ENCODE assay signal across 9 mouse cellular contexts in genomic region chr1:74893134-74893855, GRCm38 (mm10). TPM values are rescaled to one million over a fixed set of nuclear protein-coding genes. Genes with fewer than 3 reads are reported as not detected.
DNase-seq lines count a peak whose midpoint lies in the region; ATAC-seq and TF ChIP-seq lines count a peak whose summit lies in the region.
"Had no signal": no experiment of that assay in that cellular context is flagged by ENCODE, and none has a peak within 500 bp of the region (broad histone marks: within the 10 kb centered on the region; RNA-seq: fewer than 3 reads in every experiment).

TSS of gene Cryba2 (minus strand) at chr1:74893143.

- peak; percentile 72 for TF ChIP-seq CTCF in liver, postnatal 0 days (IDR thresholded peaks at IDR 0.05; ENCODE audit: low read depth)

- ATAC-seq in embryonic facial prominence, embryonic 11.5 days (replicated peaks; ENCODE audit: insufficient number of reproducible peaks, low FRiP score, low TSS enrichment, low read depth): peak; percentile 35; the same call in 1 of the 2 replicates
- ATAC-seq in hindbrain, embryonic 15.5 days (ENCODE audit: low FRiP score, low read depth): peak; percentile 54
- no peak for ATAC-seq in liver, postnatal 0 days

- 2% methylated on average over 25 of the region's 25 CpGs for WGBS in embryonic facial prominence, embryonic 11.5 days
- 2% methylated on average over 25 of the region's 25 CpGs for WGBS in hindbrain, embryonic 15.5 days
- 8% methylated on average over 25 of the region's 25 CpGs for WGBS in liver, postnatal 0 days (ENCODE audit: insufficient replicate concordance)

- no peak within 1 kb of the TSS for H3K27ac ChIP-seq in embryonic facial prominence, embryonic 11.5 days (replicated peaks; ENCODE audit: low read depth, low read length)
- H3K27ac ChIP-seq in hindbrain, embryonic 15.5 days (replicated peaks): no peak within 1 kb of the TSS
- H3K27ac ChIP-seq in liver, postnatal 0 days (ENCODE audit: low read depth): no peak within 1 kb of the TSS

- no peaks in the 10 kb centered on the region for H3K36me3 ChIP-seq in embryonic facial prominence, embryonic 11.5 days (replicated peaks; ENCODE audit: control insufficient read depth, insufficient read depth, low read depth, low read length)
- no peaks in the 10 kb centered on the region for H3K36me3 ChIP-seq in hindbrain, embryonic 15.5 days
- H3K36me3 ChIP-seq in liver, postnatal 0 days (replicated peaks; ENCODE audit: insufficient read depth, low read length): no peaks in the 10 kb centered on the region

- H3K4me1 ChIP-seq in embryonic facial prominence, embryonic 11.5 days (ENCODE audit: control insufficient read depth, insufficient read depth, low read length): 0 out of 2 replicates have a peak, but pooled peaks cover 2% of the 10 kb centered on the region
- peaks cover 19% of the 10 kb centered on the region for H3K4me1 ChIP-seq in hindbrain, embryonic 15.5 days (replicated peaks)
- no peaks in the 10 kb centered on the region for H3K4me1 ChIP-seq in liver, postnatal 0 days (ENCODE audit: insufficient read depth)

- TF ChIP-seq EP300 in liver, postnatal 0 days (IDR thresholded peaks at IDR 0.05; ENCODE audit: low read depth): no peak

- no peak within 1 kb of the TSS for H3K4me2 ChIP-seq in embryonic facial prominence, embryonic 11.5 days (ENCODE audit: low read depth, low read length)
- peak within 1 kb of the TSS; percentile 55 for H3K4me2 ChIP-seq in hindbrain, embryonic 15.5 days
- no peak within 1 kb of the TSS for H3K4me2 ChIP-seq in liver, postnatal 0 days (ENCODE audit: low read depth, low read length)

- H3K27me3 ChIP-seq in embryonic facial prominence, embryonic 11.5 days (ENCODE audit: control insufficient read depth, insufficient read depth, low read length): peaks cover 70% of the 10 kb centered on the region
- H3K27me3 ChIP-seq in hindbrain, embryonic 15.5 days: peaks cover 87% of the 10 kb centered on the region
- peaks cover 59% of the 10 kb centered on the region for H3K27me3 ChIP-seq in liver, postnatal 0 days (ENCODE audit: insufficient read depth, low read length)

- no peaks in the 10 kb centered on the region for H3K9me3 ChIP-seq in embryonic facial prominence, embryonic 11.5 days (replicated peaks; ENCODE audit: control insufficient read depth, low read length)
- H3K9me3 ChIP-seq in hindbrain, embryonic 15.5 days: no peaks in the 10 kb centered on the region
- H3K9me3 ChIP-seq in liver, postnatal 0 days (ENCODE audit: low read length): no peaks in the 10 kb centered on the region

- no peak within 1 kb of the TSS for H3K9ac ChIP-seq in embryonic facial prominence, embryonic 11.5 days (replicated peaks; ENCODE audit: low read length)
- peak within 1 kb of the TSS; percentile 21 for H3K9ac ChIP-seq in hindbrain, embryonic 15.5 days
- no peak within 1 kb of the TSS for H3K9ac ChIP-seq in liver, postnatal 0 days (replicated peaks)

- peak; percentile 18 for DNase-seq in ovary, postnatal 14 days (ENCODE audit: low spot score)
- DNase-seq in ovary, postnatal 10 days (ENCODE audit: low spot score): no peak
- peak; percentile 57 for DNase-seq in adrenal gland, postnatal 25 days
- DNase-seq in embryonic facial prominence, embryonic 11.5 days (ENCODE audit: low spot score): peak; percentile 81
- DNase-seq in liver, postnatal 0 days: peak; percentile 69
- DNase-seq in retina, adult 2 months (ENCODE audit: low read depth, low spot score): peak; percentile 39
- no peak for DNase-seq in spleen, postnatal 36 days (ENCODE audit: low spot score in 2 of 2)

- H3K4me3 ChIP-seq in embryonic facial prominence, embryonic 11.5 days (ENCODE audit: low read depth, low read length): no peak within 1 kb of the TSS
- peak within 1 kb of the TSS; percentile 31 for H3K4me3 ChIP-seq in hindbrain, embryonic 15.5 days
- no peak within 1 kb of the TSS for H3K4me3 ChIP-seq in liver, postnatal 0 days (ENCODE audit: low read depth, low read length)
- H3K4me3 ChIP-seq: erythroblast, embryonic 14.5 days had no signal

RNA-seq across cellular contexts. Expression of gene Cryba2, which starts in this region (rescaled TPM):
- 2.2 TPM in 1 of 2 replicates, not detected in the other for total RNA-seq in adrenal gland, postnatal 25 days (2021)
- polyA plus RNA-seq in embryonic facial prominence, embryonic 11.5 days (2014; fragmentation: Nextera tagmentation; extraction: Ambion mirVana): 0.62 and 5.2 TPM in 2 replicates
- 1.8 and 2.9 TPM in 2 replicates for polyA plus RNA-seq in hindbrain, embryonic 15.5 days (2015; fragmentation: Nextera tagmentation; extraction: Ambion mirVana)
- not detected in 2 replicates for polyA plus RNA-seq in liver, postnatal 0 days (2015; fragmentation: Nextera tagmentation; extraction: Ambion mirVana)
- polyA plus RNA-seq: erythroblast, embryonic 14.5 days had no signal

Comparison
In these comparisons a context has a peak if more than half of its experiments do, and no peak if none do; other contexts are left out.
1. DNase-seq: peak in ovary, postnatal 14 days (single experiment), adrenal gland, postnatal 25 days (single experiment), embryonic facial prominence, embryonic 11.5 days (single experiment) and retina, adult 2 months (single experiment); none in ovary, postnatal 10 days (single experiment) and spleen, postnatal 36 days (0 of 2).
2. Peak in DNase-seq in liver, postnatal 0 days; RNA of the gene not detected or under 1 TPM.